ENCODE assay signal across 31 mouse cellular contexts in the genomic region with DNA sequence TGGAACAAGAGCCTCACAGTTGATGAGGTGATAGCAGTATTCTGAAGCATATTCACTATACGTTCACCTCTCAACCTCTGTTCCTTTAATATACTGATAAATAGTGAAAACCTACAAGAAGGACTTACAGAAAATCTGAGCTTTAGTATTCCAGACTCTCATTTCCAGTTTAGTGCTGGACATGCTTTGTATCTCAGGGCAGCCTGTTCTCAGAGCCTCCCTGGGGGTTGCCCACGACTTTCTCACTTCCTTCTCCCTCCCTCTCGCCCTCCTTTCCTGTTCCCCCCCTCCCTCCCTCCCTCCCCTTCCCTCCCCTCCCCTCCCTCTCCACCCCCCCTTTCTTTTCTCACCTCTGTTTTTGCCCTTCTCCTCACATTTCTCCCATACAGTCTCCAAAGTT.
"Had no signal": no experiment of that assay in that cellular context is flagged by ENCODE, and none has a peak within 500 bp of the region (broad histone marks: within the 10 kb centered on the region; RNA-seq: fewer than 3 reads in every experiment).

No protein-coding gene starts in this region.

- DNase-seq: left cerebral cortex, postnatal 4 days; liver; liver, embryonic 13.5 days; liver, postnatal 0 days; lung, adult 18-20 months; lung, adult 2 months; lung, embryonic 14.5 days; lung, postnatal 10 days; lung, postnatal 14 days; lung, postnatal 36 days; lung, postnatal 4 days; midbrain, embryonic 14.5 days had no signal

- H3K27me3 ChIP-seq: limb, embryonic 12.5 days; limb, embryonic 13.5 days; limb, embryonic 15.5 days; liver, embryonic 12.5 days; liver, embryonic 13.5 days; liver, embryonic 15.5 days; lung, embryonic 15.5 days; megakaryocyte, embryonic 14.5 days; midbrain, embryonic 12.5 days; midbrain, embryonic 13.5 days; midbrain, embryonic 15.5 days had no signal

- H3K27ac ChIP-seq: limb, embryonic 10.5 days; limb, embryonic 12.5 days; limb, embryonic 13.5 days; limb, embryonic 15.5 days; liver, embryonic 12.5 days; liver, embryonic 13.5 days; liver, embryonic 14.5 days; liver, embryonic 15.5 days; lung, embryonic 15.5 days; macrophage; midbrain, embryonic 10.5 days; midbrain, embryonic 12.5 days; midbrain, embryonic 13.5 days; midbrain, embryonic 15.5 days had no signal

- H3K9me3 ChIP-seq: limb, embryonic 10.5 days; limb, embryonic 12.5 days; limb, embryonic 13.5 days; limb, embryonic 15.5 days; liver, embryonic 12.5 days; liver, embryonic 13.5 days; liver, embryonic 15.5 days; lung, embryonic 15.5 days; megakaryocyte, embryonic 14.5 days; midbrain, embryonic 10.5 days; midbrain, embryonic 12.5 days; midbrain, embryonic 13.5 days; midbrain, embryonic 15.5 days had no signal

- ATAC-seq: liver, embryonic 12.5 days; liver, postnatal 0 days; lung, postnatal 0 days; midbrain, embryonic 13.5 days; midbrain, embryonic 15.5 days; midbrain, embryonic 16.5 days had no signal

- H3K4me3 ChIP-seq: limb, embryonic 10.5 days; limb, embryonic 12.5 days; limb, embryonic 13.5 days; limb, embryonic 15.5 days; liver, embryonic 12.5 days; liver, embryonic 13.5 days; liver, embryonic 15.5 days; lung, embryonic 15.5 days; megakaryocyte, embryonic 14.5 days; midbrain, embryonic 10.5 days; midbrain, embryonic 12.5 days; midbrain, embryonic 13.5 days; midbrain, embryonic 15.5 days; myocyte had no signal

- H3K36me3 ChIP-seq: limb, embryonic 13.5 days; midbrain, embryonic 12.5 days; midbrain, embryonic 13.5 days; midbrain, embryonic 15.5 days had no signal

- H3K4me2 ChIP-seq: limb, embryonic 12.5 days; limb, embryonic 13.5 days; limb, embryonic 15.5 days; liver, embryonic 11.5 days; liver, embryonic 12.5 days; liver, embryonic 13.5 days; liver, embryonic 15.5 days; lung, embryonic 14.5 days; lung, embryonic 15.5 days; midbrain, embryonic 11.5 days; midbrain, embryonic 12.5 days; midbrain, embryonic 13.5 days; midbrain, embryonic 15.5 days had no signal

- H3K9ac ChIP-seq: limb, embryonic 12.5 days; limb, embryonic 13.5 days; limb, embryonic 15.5 days; liver, embryonic 12.5 days; liver, embryonic 13.5 days; liver, embryonic 14.5 days; liver, embryonic 15.5 days; liver, postnatal 0 days; lung, embryonic 14.5 days; lung, embryonic 15.5 days; midbrain, embryonic 12.5 days; midbrain, embryonic 13.5 days; midbrain, embryonic 15.5 days had no signal

- H3K4me1 ChIP-seq: limb, embryonic 15.5 days had no signal
